Mouse (Mus musculus) megakaryocyte, embryonic 14.5 days (primary cell): Measurements from ENCODE around the gene Tinf2.

Experiments
- FLI1 ChIP-seq: IDR thresholded peaks from 2 replicates; pipeline ENCODE4 v1.6.1; 2012; ENCODE audit warnings: low read length, inconsistent platforms, mixed read lengths
- GATA1 ChIP-seq: IDR thresholded peaks from 3 replicates; pipeline ENCODE4 v1.6.1; 2012; ENCODE audit warnings: mixed read lengths, low read length, inconsistent platforms, borderline replicate concordance

DNA sequence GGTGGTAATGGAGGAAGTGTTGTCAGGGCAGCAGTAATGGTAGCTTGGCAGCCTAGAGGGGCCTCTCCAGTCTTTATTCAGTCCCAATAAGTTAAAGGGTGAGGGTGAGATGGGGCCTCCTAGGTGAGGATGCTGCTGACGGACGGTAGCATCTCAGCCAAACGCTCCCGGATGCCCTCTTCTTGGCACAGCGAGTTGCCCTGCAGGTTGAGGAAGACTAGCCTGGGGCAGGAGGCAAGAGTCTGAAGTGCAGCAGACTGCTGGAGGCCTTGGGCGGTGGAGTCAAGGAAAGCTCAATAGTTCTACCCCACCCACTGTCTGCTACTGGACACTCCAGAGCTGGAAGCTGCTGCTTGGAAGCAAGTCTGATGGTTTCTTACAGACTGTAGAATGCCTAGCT, 34.7 kb upstream of the Tinf2 start:
- TF ChIP-seq GATA1 (no peak), FLI1 (no peak)
